Mouse (Mus musculus) limb, embryonic 13.5 days (tissue): Measurements from ENCODE around the gene Dffa. TPM values are rescaled to one million over a fixed set of nuclear protein-coding genes. Genes with fewer than 3 reads are reported as not detected.

Experiments used
- ATAC-seq: fragments of 200-750 bp; cut with Nextera tagmentation; 2 replicates; pipeline ENCODE4 v1.8.0; 2017; ENCODE audit warnings: low read depth, moderate number of reproducible peaks, moderate TSS enrichment; ENCODE audit not compliant: low FRiP score
- H3K27ac ChIP-seq: fragments of 300-500 bp; sonication (generic); 2 replicates; pipeline ENCODE4 v1.5.1; 2015; ENCODE audit warnings: inconsistent platforms, mild to moderate bottlenecking, moderate library complexity
- H3K27me3 ChIP-seq: fragments of 300-500 bp; sonication (generic); 2 replicates; pipeline ENCODE4 v1.6.1; 2015; ENCODE audit warnings: mild to moderate bottlenecking, inconsistent platforms
- H3K36me3 ChIP-seq: fragments of 300-500 bp; sonication (generic); 2 replicates; pipeline ENCODE4 v1.6.1; 2015; ENCODE audit warnings: inconsistent platforms, mild to moderate bottlenecking, moderate library complexity
- H3K4me1 ChIP-seq: fragments of 300-500 bp; sonication (generic); 2 replicates; pipeline ENCODE4 v1.6.1; 2015; ENCODE audit warnings: inconsistent platforms
- H3K4me2 ChIP-seq: fragments of 300-500 bp; sonication (generic); replicated peaks from 2 replicates; pipeline ENCODE4 v1.6.1; 2015; ENCODE audit warnings: inconsistent platforms, mild to moderate bottlenecking, moderate library complexity
- H3K4me3 ChIP-seq: fragments of 300-500 bp; sonication (generic); 2 replicates; pipeline ENCODE4 v1.5.1; 2015; ENCODE audit warnings: moderate library complexity, mild to moderate bottlenecking, inconsistent platforms
- H3K9ac ChIP-seq: fragments of 300-500 bp; sonication (generic); 2 replicates; pipeline ENCODE4 v1.6.1; 2015; ENCODE audit warnings: mild to moderate bottlenecking, inconsistent platforms
- H3K9me3 ChIP-seq: fragments of 300-500 bp; sonication (generic); 2 replicates; pipeline ENCODE4 v1.6.1; 2016; ENCODE audit warnings: inconsistent platforms
- WGBS: fragments of 180-500 bp; shearing (Covaris S2); methylation state at CpG from one replicate; pipeline ENCODE4 v1.1.7; 2015; 5-methylcytosine and 5-hydroxymethylcytosine counted together
- polyA plus RNA-seq: library from polyadenylated mRNA; unstranded; fragments of >200 nt; fragmentation: Nextera tagmentation; extraction: Ambion mirVana; gene quantifications from 2 replicates; pipeline ENCODE4 v1.2.1, GENCODE M21; 2015

The Dffa gene
- polyA plus RNA-seq, 1 experiment from 2014 or later = 31.7 TPM

- peaks cover 18% of the 10 kb centered on the region; the same call in 1 of the 2 replicates for H3K27me3 ChIP-seq
- H3K9ac ChIP-seq = 0 out of 2 replicates have a peak overlapping the region, but pooled peaks have one; percentile 9
- H3K9me3 ChIP-seq = no peaks in the 10 kb centered on the region
- 79% methylated on average over 22 of the region's 22 CpGs for WGBS
- H3K27ac ChIP-seq = no peak overlapping the region
- H3K4me1 ChIP-seq = peaks cover 50% of the 10 kb centered on the region
- peaks cover 3% of the 10 kb centered on the region for H3K36me3 ChIP-seq
- no peak for ATAC-seq
- no peak overlapping the region for H3K4me2 ChIP-seq
- H3K4me3 ChIP-seq = no peak overlapping the region
Observed at GRCm38 (mm10) chr4:149066672-149067551, 37.0 kb upstream of the Dffa start.

DNA sequence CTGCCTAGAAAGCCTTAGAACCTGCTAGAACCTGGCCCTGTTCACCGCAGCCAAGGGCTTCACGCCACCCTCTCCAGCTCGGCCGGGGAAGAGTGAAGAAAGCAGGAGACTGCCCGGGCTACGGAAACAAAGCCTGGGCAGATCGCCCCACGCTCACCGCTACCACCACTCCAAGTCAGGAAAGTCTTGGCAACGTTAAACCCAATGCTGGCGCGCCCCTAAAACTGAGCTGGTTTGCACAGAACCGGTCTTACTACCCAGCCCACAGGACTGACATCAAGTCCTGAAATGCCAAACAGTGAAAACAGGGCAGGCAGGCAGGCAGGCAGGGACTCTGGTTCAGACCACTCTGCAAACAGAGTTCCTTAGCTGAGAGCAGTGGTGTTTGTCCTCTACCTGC, 28.9 kb upstream of the Dffa start:
- H3K4me2 ChIP-seq = no peak overlapping the region
- no peak overlapping the region for H3K9ac ChIP-seq
- no peaks in the 10 kb centered on the region for H3K27me3 ChIP-seq
- no peak for ATAC-seq
- no peaks in the 10 kb centered on the region for H3K9me3 ChIP-seq
- no peak overlapping the region for H3K4me3 ChIP-seq
- no peak overlapping the region for H3K27ac ChIP-seq
- H3K4me1 ChIP-seq = peaks cover 24% of the 10 kb centered on the region
- peaks cover 31% of the 10 kb centered on the region for H3K36me3 ChIP-seq
- WGBS = 97% methylated on average over 13 of the region's 13 CpGs

- Histone ChIP-seq H3K4me3 (no peak overlapping the region), H3K9ac (no peak overlapping the region), H3K9me3 (no peaks in the 10 kb centered on the region), H3K4me2 (no peak overlapping the region), H3K27me3 (no peaks in the 10 kb centered on the region), H3K4me1 (peaks cover 15% of the 10 kb centered on the region; the same call in 1 of the 2 replicates), H3K27ac (no peak overlapping the region), H3K36me3 (peaks cover 31% of the 10 kb centered on the region)
- WGBS = 32% methylated on average over 10 of the region's 10 CpGs
- peak; percentile 71 for ATAC-seq
Observed at GRCm38 (mm10) chr4:149075871-149076575, 27.9 kb upstream of the Dffa start.

DNA sequence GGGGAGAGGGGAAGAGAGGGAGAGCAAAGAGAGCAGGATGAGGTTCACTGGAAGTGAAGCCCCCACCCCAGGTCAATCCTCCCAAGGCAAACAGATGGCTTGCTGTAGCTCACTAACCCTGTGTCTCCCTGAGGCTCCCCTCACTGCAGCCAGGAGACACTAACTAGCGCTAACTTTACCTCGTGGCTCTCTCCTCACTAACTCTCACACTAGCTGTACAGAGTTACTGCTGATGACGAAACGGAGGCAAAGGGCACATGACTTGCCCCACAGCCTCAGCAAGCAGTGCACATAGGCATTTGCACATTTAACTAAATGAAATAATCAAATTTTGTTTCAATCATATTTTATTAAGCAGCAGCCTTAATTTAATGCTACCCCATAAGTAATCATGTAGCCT, 25.7 kb upstream of the Dffa start:
- Histone ChIP-seq H3K36me3 (peaks cover 14% of the 10 kb centered on the region), H3K9me3 (no peaks in the 10 kb centered on the region), H3K4me3 (no peak overlapping the region), H3K27me3 (no peaks in the 10 kb centered on the region), H3K4me1 (peaks cover 23% of the 10 kb centered on the region), H3K9ac (no peak overlapping the region), H3K4me2 (no peak overlapping the region), H3K27ac (no peak overlapping the region)
- 61% methylated on average over 4 of the region's 4 CpGs for WGBS
- ATAC-seq = no peak

DNA sequence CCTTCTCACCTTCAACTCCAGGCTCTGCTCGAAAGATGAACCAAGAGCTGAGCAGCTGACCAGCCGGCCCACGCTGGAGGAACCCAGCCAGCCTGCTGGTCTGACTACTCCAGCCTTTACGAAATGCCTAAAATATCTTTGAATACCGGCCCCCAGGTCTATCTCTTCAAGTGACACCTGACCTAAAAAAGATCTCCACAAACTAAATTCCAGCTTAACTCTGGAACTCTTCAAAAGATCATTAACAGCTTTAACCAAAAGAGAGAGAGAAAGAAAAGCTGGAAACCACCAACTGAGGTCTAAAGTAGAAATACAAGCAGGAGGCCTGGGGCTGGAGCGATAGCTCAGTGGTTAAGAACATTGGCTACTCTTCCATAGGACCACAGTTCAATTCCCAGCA, 24.3 kb upstream of the Dffa start:
- Histone ChIP-seq H3K36me3 (peaks cover 10% of the 10 kb centered on the region), H3K4me1 (peaks cover 23% of the 10 kb centered on the region), H3K27ac (no peak overlapping the region), H3K4me2 (no peak overlapping the region), H3K4me3 (no peak overlapping the region), H3K27me3 (no peaks in the 10 kb centered on the region), H3K9ac (no peak overlapping the region), H3K9me3 (no peaks in the 10 kb centered on the region)
- ATAC-seq = no peak
- WGBS = 83% methylated on average over 6 of the region's 6 CpGs

DNA sequence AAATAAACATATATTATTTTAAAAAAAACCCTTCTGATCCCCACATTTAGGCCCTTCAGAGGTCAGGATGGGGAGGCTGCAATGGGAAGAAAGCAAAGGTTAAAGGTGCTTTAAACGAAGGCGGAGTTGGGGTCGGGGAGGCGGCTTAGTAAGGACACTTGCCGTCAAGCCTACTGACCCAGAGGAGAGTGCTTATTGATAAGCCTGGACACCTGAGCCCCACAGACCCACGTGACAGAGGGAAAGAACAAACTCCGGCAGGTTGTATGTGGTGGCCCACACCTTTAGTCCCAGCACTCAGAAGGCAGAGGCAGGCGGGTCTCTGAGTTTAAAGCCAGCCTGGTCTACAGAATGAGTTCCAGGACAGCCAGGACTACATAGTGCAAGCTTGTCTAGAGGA, 23.8 kb upstream of the Dffa start:
- H3K4me1 ChIP-seq = peaks cover 23% of the 10 kb centered on the region
- H3K4me3 ChIP-seq = no peak overlapping the region
- no peaks in the 10 kb centered on the region for H3K9me3 ChIP-seq
- 94% methylated on average over 8 of the region's 8 CpGs for WGBS
- H3K4me2 ChIP-seq = no peak overlapping the region
- no peak overlapping the region for H3K9ac ChIP-seq
- no peak overlapping the region for H3K27ac ChIP-seq
- no peaks in the 10 kb centered on the region for H3K27me3 ChIP-seq
- no peak for ATAC-seq
- H3K36me3 ChIP-seq = peaks cover 6% of the 10 kb centered on the region

DNA sequence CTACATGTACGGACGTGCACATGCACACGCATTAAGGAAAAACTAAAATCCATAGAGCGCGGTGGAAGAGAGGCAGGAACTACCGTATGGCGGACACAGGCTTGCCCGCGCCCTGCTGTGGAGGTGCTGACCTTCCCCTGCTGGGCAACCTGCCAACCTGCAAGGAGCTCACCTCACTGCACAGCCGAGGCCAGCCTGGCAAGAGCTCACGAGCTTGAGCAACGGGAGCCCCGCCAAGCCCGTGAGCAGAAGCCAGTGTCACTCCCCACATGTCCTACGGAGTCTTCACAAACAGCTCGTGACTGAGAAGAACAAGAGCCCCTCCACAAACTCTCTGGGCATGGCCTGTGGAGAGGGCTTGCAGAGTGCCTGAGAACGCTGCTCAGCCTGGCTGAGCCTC, 22.4 kb upstream of the Dffa start:
- Histone ChIP-seq H3K27ac (no peak overlapping the region), H3K27me3 (no peaks in the 10 kb centered on the region), H3K9ac (no peak overlapping the region), H3K4me2 (no peak overlapping the region), H3K36me3 (no peaks in the 10 kb centered on the region), H3K9me3 (no peaks in the 10 kb centered on the region), H3K4me3 (no peak overlapping the region), H3K4me1 (peaks cover 13% of the 10 kb centered on the region)
- WGBS = 74% methylated on average over 17 of the region's 17 CpGs
- ATAC-seq = no peak

DNA sequence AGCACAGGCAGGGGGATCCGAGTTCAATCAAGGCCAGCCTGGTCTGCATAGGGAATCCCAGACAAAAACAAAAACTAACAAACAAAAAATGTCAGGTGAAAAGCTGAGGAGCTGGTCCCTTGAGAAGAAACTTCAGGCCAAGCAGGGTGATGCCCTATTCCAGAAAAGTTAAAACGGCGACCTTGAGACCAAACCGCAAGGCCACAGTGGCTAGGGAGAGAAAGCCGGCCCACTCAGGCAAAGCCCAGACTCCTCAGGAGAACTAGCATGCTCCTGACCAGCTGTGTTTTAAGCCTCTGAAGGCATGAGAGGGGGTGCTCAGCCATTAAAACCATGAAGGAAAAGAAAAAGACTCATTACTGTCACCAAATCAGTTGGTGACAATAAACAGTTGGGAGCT, 18.6 kb upstream of the Dffa start:
- H3K9ac ChIP-seq = no peak overlapping the region
- no peak overlapping the region for H3K27ac ChIP-seq
- H3K27me3 ChIP-seq = no peaks in the 10 kb centered on the region
- H3K36me3 ChIP-seq = no peaks in the 10 kb centered on the region
- WGBS = 76% methylated on average over 5 of the region's 5 CpGs
- H3K4me1 ChIP-seq = peaks cover 13% of the 10 kb centered on the region
- no peak overlapping the region for H3K4me2 ChIP-seq
- no peak overlapping the region for H3K4me3 ChIP-seq
- no peaks in the 10 kb centered on the region for H3K9me3 ChIP-seq
- ATAC-seq = no peak

- Histone ChIP-seq H3K27ac (no peak overlapping the region), H3K36me3 (peaks cover 20% of the 10 kb centered on the region), H3K4me3 (no peak overlapping the region), H3K27me3 (no peaks in the 10 kb centered on the region), H3K4me1 (no peaks in the 10 kb centered on the region), H3K9me3 (no peaks in the 10 kb centered on the region), H3K9ac (no peak overlapping the region), H3K4me2 (no peak overlapping the region)
- WGBS = 72% methylated on average over 8 of the region's 8 CpGs
- no peak for ATAC-seq
Observed at GRCm38 (mm10) chr4:149091364-149091763, 12.6 kb upstream of the Dffa start.

GRCm38 (mm10) chr4:149097956-149098355, 6.0 kb upstream of the Dffa start:
- Histone ChIP-seq H3K4me2 (peak overlapping the region; percentile 96), H3K27ac (no peak overlapping the region), H3K27me3 (no peaks in the 10 kb centered on the region), H3K36me3 (peaks cover 11% of the 10 kb centered on the region), H3K4me1 (peaks cover 16% of the 10 kb centered on the region), H3K9me3 (no peaks in the 10 kb centered on the region), H3K4me3 (peak overlapping the region; percentile 98), H3K9ac (peak overlapping the region; percentile 91)
- WGBS = 91% methylated on average over 3 of the region's 3 CpGs
- ATAC-seq = no peak

- Histone ChIP-seq H3K9me3 (no peaks in the 10 kb centered on the region), H3K4me2 (peak overlapping the region; percentile 96), H3K4me1 (peaks cover 16% of the 10 kb centered on the region), H3K36me3 (peaks cover 6% of the 10 kb centered on the region; the same call in 1 of the 2 replicates), H3K27me3 (no peaks in the 10 kb centered on the region), H3K9ac (peak overlapping the region; percentile 91), H3K27ac (no peak overlapping the region), H3K4me3 (peak overlapping the region; percentile 98)
- WGBS = 11% methylated on average over 11 of the region's 11 CpGs
- no peak for ATAC-seq
Observed at GRCm38 (mm10) chr4:149098571-149098970, 5.4 kb upstream of the Dffa start.

DNA sequence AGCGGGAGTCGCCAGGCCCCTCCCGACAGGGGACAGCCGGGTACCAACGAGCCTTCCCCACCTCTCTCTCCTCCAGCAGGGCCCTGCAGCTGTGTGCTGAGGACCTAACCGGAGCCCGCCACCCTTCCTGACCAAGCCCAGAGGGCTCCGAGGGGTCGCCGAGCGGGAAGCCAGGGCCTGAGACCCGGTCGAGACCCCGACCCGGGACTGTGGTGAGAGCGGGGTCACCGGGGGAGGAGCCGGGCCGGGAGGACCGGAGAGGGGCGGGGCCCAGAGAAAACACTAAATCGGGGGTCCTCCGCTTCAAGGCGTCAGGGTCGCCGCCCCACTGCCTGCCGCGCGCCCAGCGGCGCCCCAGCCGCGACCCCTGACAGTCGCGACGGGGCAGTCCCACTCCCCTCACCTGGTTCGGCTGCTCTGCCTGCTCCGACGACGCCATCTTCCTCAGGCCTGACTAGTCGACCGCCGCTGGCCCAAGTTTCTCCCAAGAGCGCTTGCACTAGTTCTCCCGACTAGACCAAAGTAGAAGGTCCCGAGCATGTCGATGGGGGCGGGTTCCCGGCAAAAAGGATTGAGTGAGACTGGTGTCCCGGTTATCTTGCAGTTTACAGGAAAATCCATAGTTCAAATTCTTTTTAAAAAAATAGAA, 4.5 kb upstream of the Dffa start, which contains the start of gene Pex14:
TSS of gene Pex14 (minus strand) at position 508 of the 649 bp plus-strand sequence.
- H3K27me3 ChIP-seq = no peaks in the 10 kb centered on the region
- H3K27ac ChIP-seq = peak within 1 kb of the TSS; percentile 44; the same call in 1 of the 2 replicates
- ATAC-seq = peak; percentile 85

More for the DNA sequence above, 4.5 kb upstream of the Dffa start, which contains the start of gene Pex14:
- WGBS = 0% methylated on average over 49 of the region's 50 CpGs
- peaks cover 18% of the 10 kb centered on the region for H3K4me1 ChIP-seq
- H3K4me2 ChIP-seq = peak within 1 kb of the TSS; percentile 96
- peak within 1 kb of the TSS; percentile 91 for H3K9ac ChIP-seq
- no peaks in the 10 kb centered on the region for H3K9me3 ChIP-seq
- peak within 1 kb of the TSS; percentile 98 for H3K4me3 ChIP-seq
- no peaks in the 10 kb centered on the region for H3K36me3 ChIP-seq
